ENCODE assay signal across 12 mouse cellular contexts in the genomic region with DNA sequence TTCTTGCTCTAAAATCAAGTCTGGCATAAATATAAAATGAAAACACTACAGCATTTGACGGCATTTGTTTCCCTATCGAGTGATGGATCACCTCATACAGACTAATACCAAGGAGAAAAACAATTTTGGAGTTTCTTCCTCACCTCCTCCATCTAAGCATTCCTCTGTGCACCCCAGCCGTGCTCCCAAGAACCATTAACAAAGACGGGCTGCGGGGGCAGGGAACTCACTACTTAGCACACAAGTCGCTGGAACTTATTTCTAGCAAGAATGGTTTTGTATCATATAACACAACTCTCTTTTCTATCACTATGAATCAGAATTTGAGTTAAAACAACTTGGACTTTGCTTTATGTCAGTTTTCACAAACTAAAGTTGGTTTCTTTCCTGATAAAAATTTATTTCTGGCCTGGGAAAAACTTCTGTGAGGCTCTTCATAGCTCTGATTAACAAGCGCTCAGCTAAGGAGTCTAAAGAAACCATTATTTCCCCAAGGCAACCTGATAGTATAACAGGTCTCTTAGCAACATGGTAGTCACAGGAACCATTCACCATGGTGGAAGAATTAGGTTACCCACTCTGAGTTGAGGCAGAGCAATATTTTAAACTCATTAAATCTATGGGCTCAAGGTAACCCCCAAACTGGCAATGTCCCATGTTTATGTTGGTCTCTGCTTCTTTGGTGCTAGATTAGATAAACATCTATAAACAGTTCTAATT.
DNase-seq lines count a peak whose midpoint lies in the region; ATAC-seq and TF ChIP-seq lines count a peak whose summit lies in the region.
"Had no signal": no experiment of that assay in that cellular context is flagged by ENCODE, and none has a peak within 500 bp of the region (broad histone marks: within the 10 kb centered on the region; RNA-seq: fewer than 3 reads in every experiment).

No protein-coding gene starts in this region.

- dilution Hi-C loops in CH12.LX (cut with MboI; ENCODE audit: extremely low pct_ligation_motif_present, extremely low pct_unique_long_range_greater_than_20kb, low sequenced_read_pairs) = no loop called here

- H3K9me3 ChIP-seq in forebrain, embryonic 10.5 days = no peaks in the 10 kb centered on the region
- no peaks in the 10 kb centered on the region for H3K9me3 ChIP-seq in forebrain, embryonic 11.5 days (ENCODE audit: control insufficient read depth, low read length)
- H3K9me3 ChIP-seq in CH12.LX (replicated peaks; ENCODE audit: low read length) = no peaks in the 10 kb centered on the region
- no peaks in the 10 kb centered on the region for H3K9me3 ChIP-seq in hindbrain, embryonic 11.5 days (ENCODE audit: control insufficient read depth, low read length)
- H3K9me3 ChIP-seq in midbrain, embryonic 11.5 days (ENCODE audit: control insufficient read depth, low read length) = no peaks in the 10 kb centered on the region

- no peak overlapping the region for H3K9ac ChIP-seq in forebrain, embryonic 11.5 days (ENCODE audit: low read length)
- H3K9ac ChIP-seq in CH12.LX (ENCODE audit: insufficient read depth, low read depth) = no peak overlapping the region
- H3K9ac ChIP-seq in hindbrain, embryonic 11.5 days (ENCODE audit: low read depth, low read length) = no peak overlapping the region
- H3K9ac ChIP-seq in midbrain, embryonic 11.5 days (ENCODE audit: low read length) = no peak overlapping the region
- H3K9ac ChIP-seq: lung, embryonic 14.5 days had no signal

- no peaks in the 10 kb centered on the region for H3K27me3 ChIP-seq in forebrain, embryonic 10.5 days (ENCODE audit: poor library complexity, severe bottlenecking)
- H3K27me3 ChIP-seq in forebrain, embryonic 11.5 days (ENCODE audit: control insufficient read depth, insufficient read depth, low read length) = no peaks in the 10 kb centered on the region
- H3K27me3 ChIP-seq in CH12.LX (replicated peaks) = peaks cover 4% of the 10 kb centered on the region
- no peaks in the 10 kb centered on the region for H3K27me3 ChIP-seq in hindbrain, embryonic 11.5 days (ENCODE audit: control insufficient read depth, insufficient read depth, low read length)
- H3K27me3 ChIP-seq in midbrain, embryonic 11.5 days (ENCODE audit: control insufficient read depth, insufficient read depth, low read length) = no peaks in the 10 kb centered on the region

- ATAC-seq in forebrain, embryonic 11.5 days (replicated peaks; ENCODE audit: low FRiP score) = no peak; the same call in 1 of the 2 replicates
- 0 out of 2 replicates have a peak, but pooled peaks have one; percentile 31 for ATAC-seq in hindbrain, embryonic 11.5 days (ENCODE audit: low FRiP score)
- ATAC-seq in midbrain, embryonic 11.5 days (ENCODE audit: low FRiP score) = peak; percentile 50; the same call in 1 of the 2 replicates

- no peaks in the 10 kb centered on the region for H3K36me3 ChIP-seq in forebrain, embryonic 10.5 days (replicated peaks)
- no peaks in the 10 kb centered on the region for H3K36me3 ChIP-seq in forebrain, embryonic 11.5 days (ENCODE audit: control insufficient read depth, insufficient read depth, low read length)
- H3K36me3 ChIP-seq in CH12.LX (replicated peaks in 1 of 2; ENCODE audit: control insufficient read depth in 1 of 2, insufficient read depth in 1 of 2, low read length in 1 of 2) = no peaks in the 10 kb centered on the region
- H3K36me3 ChIP-seq in hindbrain, embryonic 11.5 days (ENCODE audit: control insufficient read depth, insufficient read depth, low read length) = no peaks in the 10 kb centered on the region
- H3K36me3 ChIP-seq in midbrain, embryonic 11.5 days (ENCODE audit: control insufficient read depth, insufficient read depth, low read length) = no peaks in the 10 kb centered on the region

- TF ChIP-seq RAD21 in CH12.LX (IDR thresholded peaks at IDR 0.05; ENCODE audit: low read depth, low read length) = no peak

- peak overlapping the region; percentile 79 for H3K27ac ChIP-seq in forebrain, embryonic 10.5 days
- H3K27ac ChIP-seq in forebrain, embryonic 11.5 days (ENCODE audit: low read depth, low read length) = no peak overlapping the region; the same call in 1 of the 2 replicates
- no peak overlapping the region for H3K27ac ChIP-seq in CH12.LX (ENCODE audit: insufficient read depth, low read depth)
- peak overlapping the region; percentile 7; the same call in 1 of the 2 replicates for H3K27ac ChIP-seq in hindbrain, embryonic 11.5 days (ENCODE audit: low read depth, low read length)
- peak overlapping the region; percentile 25; the same call in 1 of the 2 replicates for H3K27ac ChIP-seq in midbrain, embryonic 11.5 days (ENCODE audit: low read depth, low read length)

- TF ChIP-seq CTCF in CH12.LX (conservative IDR thresholded peaks at IDR 0.05 in 1 of 2, IDR thresholded peaks at IDR 0.05 in 1 of 2; ENCODE audit: low read depth in 2 of 2, low read length in 2 of 2) = no peak

- in situ Hi-C loops in CH12.LX (cut with MboI; ENCODE audit: low pct_ligation_motif_present, low pct_unique_long_range_greater_than_20kb, low sequenced_read_pairs) = no loop called here

- no peak overlapping the region for H3K4me3 ChIP-seq in forebrain, embryonic 10.5 days
- no peak overlapping the region for H3K4me3 ChIP-seq in forebrain, embryonic 11.5 days (ENCODE audit: low read depth, low read length)
- no peak overlapping the region for H3K4me3 ChIP-seq in CH12.LX (replicated peaks in 1 of 3; ENCODE audit: low read depth in 2 of 3, low read length in 2 of 3, poor library complexity in 1 of 3)
- H3K4me3 ChIP-seq in hindbrain, embryonic 11.5 days (ENCODE audit: low read depth, low read length) = no peak overlapping the region
- H3K4me3 ChIP-seq in midbrain, embryonic 11.5 days (ENCODE audit: low read depth, low read length) = no peak overlapping the region

- 34% methylated on average over 7 of the region's 7 CpGs for WGBS in forebrain, embryonic 10.5 days
- 32% methylated on average over 7 of the region's 7 CpGs for WGBS in forebrain, embryonic 11.5 days
- 31% methylated on average over 7 of the region's 7 CpGs for WGBS in hindbrain, embryonic 11.5 days
- 38% methylated on average over 7 of the region's 7 CpGs for WGBS in midbrain, embryonic 11.5 days

- no peak overlapping the region for H3K4me2 ChIP-seq in forebrain, embryonic 11.5 days (ENCODE audit: low read depth, low read length, severe bottlenecking)
- H3K4me2 ChIP-seq in CH12.LX (ENCODE audit: insufficient read depth, low read depth, poor library complexity, severe bottlenecking) = 0 out of 2 replicates have a peak overlapping the region, but pooled peaks have one; percentile 69
- no peak overlapping the region for H3K4me2 ChIP-seq in hindbrain, embryonic 11.5 days (replicated peaks; ENCODE audit: low read depth, low read length)
- H3K4me2 ChIP-seq in midbrain, embryonic 11.5 days = no peak overlapping the region
- H3K4me2 ChIP-seq: lung, embryonic 14.5 days had no signal

- DNase-seq in forebrain, embryonic 10.5 days (ENCODE audit: extremely low spot score, low spot score) = no peak
- DNase-seq in forebrain, embryonic 11.5 days (ENCODE audit: low spot score) = no peak
- DNase-seq in CH12.LX (ENCODE audit: extremely low read depth) (no peak), adipocyte (ENCODE audit: low spot score) (no peak)
- DNase-seq in hindbrain, embryonic 11.5 days (ENCODE audit: low spot score) = peak; percentile 45
- peak; percentile 84 for DNase-seq in midbrain, embryonic 11.5 days (ENCODE audit: low spot score, missing footprints)
- DNase-seq in urinary bladder, postnatal 25 days (ENCODE audit: low spot score) = no peak
- DNase-seq in adrenal gland, postnatal 14 days = no peak
- DNase-seq: adrenal gland, adult 8-10 months; cerebellum, postnatal 10 days; kidney, postnatal 4 days; lung, embryonic 14.5 days had no signal

- no peak for TF ChIP-seq POLR2A in CH12.LX (IDR thresholded peaks at IDR 0.05; ENCODE audit: low read depth, low read length)

- peaks cover 57% of the 10 kb centered on the region for H3K4me1 ChIP-seq in forebrain, embryonic 10.5 days
- peaks cover 2% of the 10 kb centered on the region; the same call in 1 of the 2 replicates for H3K4me1 ChIP-seq in forebrain, embryonic 11.5 days (replicated peaks; ENCODE audit: control insufficient read depth, insufficient read depth, low read length)
- peaks cover 11 to 30% of the 10 kb centered on the region in 2 experiments for H3K4me1 ChIP-seq in CH12.LX (ENCODE audit: control insufficient read depth in 1 of 2, insufficient read depth in 2 of 2)
- no peaks in the 10 kb centered on the region for H3K4me1 ChIP-seq in hindbrain, embryonic 11.5 days (replicated peaks; ENCODE audit: control insufficient read depth, insufficient read depth, low read length)
- H3K4me1 ChIP-seq in midbrain, embryonic 11.5 days (ENCODE audit: control insufficient read depth, insufficient read depth, low read length) = peaks cover 9% of the 10 kb centered on the region

- no peak for TF ChIP-seq EP300 in CH12.LX (IDR thresholded peaks at IDR 0.05; ENCODE audit: low read length)

- no peaks in the 10 kb centered on the region for H3K79me2 ChIP-seq in CH12.LX (replicated peaks; ENCODE audit: control insufficient read depth, extremely low read depth, insufficient read depth, poor library complexity, severe bottlenecking)

TF ChIP-seq in CH12.LX, 34 proteins besides CTCF, POLR2A, EP300 and RAD21:
- TF ChIP-seq CHD2 (IDR thresholded peaks at IDR 0.05; ENCODE audit: low read length) (no peak), E2F4 (IDR thresholded peaks at IDR 0.05; ENCODE audit: insufficient replicate concordance, low read depth, low read length) (no peak), HCFC1 (IDR thresholded peaks at IDR 0.05; ENCODE audit: low read depth, low read length) (no peak), MAZ (IDR thresholded peaks at IDR 0.05; ENCODE audit: low read depth, low read length) (no peak), JUN (IDR thresholded peaks at IDR 0.05; ENCODE audit: insufficient read depth, low read depth, low read length) (no peak), NRF1 (IDR thresholded peaks at IDR 0.05; ENCODE audit: low read depth, low read length) (no peak), TCF12 (IDR thresholded peaks at IDR 0.05; ENCODE audit: low read depth, low read length) (no peak), BHLHE40 (IDR thresholded peaks at IDR 0.05; ENCODE audit: low read depth, low read length) (no peak), ZNF384 (IDR thresholded peaks at IDR 0.05; ENCODE audit: low read depth, low read length) (no peak), ETS1 (conservative IDR thresholded peaks at IDR 0.05; ENCODE audit: low read depth, low read length) (no peak), MAX (IDR thresholded peaks at IDR 0.05; ENCODE audit: low read length) (no peak), SMC3 (IDR thresholded peaks at IDR 0.05; ENCODE audit: low read depth, low read length) (no peak), ELF1 (IDR thresholded peaks at IDR 0.05; ENCODE audit: low read depth, low read length) (no peak), NELFE (IDR thresholded peaks at IDR 0.05; ENCODE audit: low read depth, low read length) (no peak), IRF4 (IDR thresholded peaks at IDR 0.05; ENCODE audit: low read depth, low read length) (no peak), USF2 (conservative IDR thresholded peaks at IDR 0.05; ENCODE audit: low read depth, low read length) (no peak)

Comparison
In these comparisons a context has a peak if more than half of its experiments do, and no peak if none do; other contexts are left out.
1. H3K27ac ChIP-seq: peak in forebrain, embryonic 10.5 days (single experiment), hindbrain, embryonic 11.5 days (single experiment) and midbrain, embryonic 11.5 days (single experiment); none in forebrain, embryonic 11.5 days (single experiment) and CH12.LX (single experiment).
2. DNase-seq: peak in hindbrain, embryonic 11.5 days (single experiment) and midbrain, embryonic 11.5 days (single experiment); none in forebrain, embryonic 10.5 days (single experiment), forebrain, embryonic 11.5 days (single experiment), CH12.LX (single experiment), adipocyte (single experiment), urinary bladder, postnatal 25 days (single experiment) and adrenal gland, postnatal 14 days (single experiment).